Mouse (Mus musculus) splenic B cell, adult 2 months (primary cell): Measurements from ENCODE around the gene Chm.
"Not testable (repeated sequence)": the region's sequence is repeated elsewhere in the genome, so short reads cannot be mapped to it uniquely, and the experiment has no call there.

Experiments used
- DNase-seq: peaks from one replicate; pipeline ENCODE4 v3.0.0-alpha.2; 2011; ENCODE audit warnings: low read depth, low spot score
- H3K27me3 ChIP-seq: 2 replicates; pipeline ENCODE4 v1.6.1; 2012; ENCODE audit warnings: mild to moderate bottlenecking, low read length, moderate library complexity, mixed read lengths; ENCODE audit not compliant: control insufficient read depth, poor library complexity, insufficient read depth, severe bottlenecking
- H3K36me3 ChIP-seq: 2 replicates; pipeline ENCODE4 v1.6.1; 2012; ENCODE audit warnings: mild to moderate bottlenecking, low read length, moderate library complexity, mixed read lengths; ENCODE audit not compliant: control insufficient read depth, poor library complexity, insufficient read depth, severe bottlenecking

Chm gene

DNA sequence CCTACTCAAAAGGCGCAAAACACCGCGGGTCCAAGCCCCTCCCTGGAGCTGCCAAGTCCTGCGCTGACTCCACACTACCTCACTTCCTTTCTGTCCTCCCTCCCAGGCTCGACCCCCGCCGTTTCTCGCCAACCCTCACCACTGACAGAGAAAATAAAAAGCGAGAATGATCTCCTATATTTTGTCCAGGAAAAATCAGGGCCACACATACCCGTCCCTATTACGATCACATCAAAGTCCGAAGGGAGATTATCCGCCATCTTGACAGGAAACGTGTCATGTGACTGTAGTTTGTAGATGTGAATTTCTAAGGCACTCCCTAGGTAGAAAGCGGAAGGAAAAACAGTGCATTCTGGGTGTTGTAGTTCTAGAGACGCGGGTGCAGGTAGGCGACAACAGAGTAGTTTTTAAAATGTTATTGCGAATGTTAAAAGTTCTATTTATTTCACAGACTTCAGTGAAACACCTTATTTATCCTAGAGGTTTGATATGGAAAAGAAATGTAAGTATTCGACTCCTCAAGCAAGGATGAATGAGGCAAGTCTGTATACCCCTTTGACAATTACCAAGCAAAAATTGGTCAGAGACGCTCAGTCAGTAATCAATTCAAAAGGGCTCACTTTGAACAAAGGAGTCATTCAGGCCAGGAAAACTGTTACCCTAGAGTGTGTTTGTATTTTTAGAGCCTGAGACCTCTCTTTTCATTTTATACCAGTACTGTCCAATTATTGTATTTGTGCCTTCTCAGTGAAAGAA lies at the start of gene Chm:
Chm (minus strand) TSS at position 288 of the 756 bp plus-strand sequence.
- DNase-seq: peak; percentile 81
- no peaks in the 10 kb centered on the region for H3K27me3 ChIP-seq
- no peaks in the 10 kb centered on the region for H3K36me3 ChIP-seq

DNA sequence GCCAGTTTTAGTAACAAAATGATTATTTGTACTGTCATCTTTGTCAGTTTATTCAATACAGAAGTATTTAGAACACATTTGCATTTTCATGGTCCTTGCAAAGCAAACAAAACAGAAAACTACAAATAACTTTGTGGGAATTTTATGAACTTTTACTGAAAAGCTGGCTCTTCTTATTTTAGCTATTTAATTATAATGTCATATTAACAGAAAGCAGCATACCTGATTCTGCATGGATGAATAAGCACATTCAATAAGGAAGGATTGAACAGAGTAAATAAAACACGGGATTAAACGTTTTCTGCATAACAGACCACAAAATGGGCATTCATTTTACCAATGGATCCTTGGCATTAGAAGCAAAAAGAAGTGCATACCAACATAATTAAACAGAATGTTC lies 8.6 kb upstream of the Chm start:
- DNase-seq: no peak
- no peaks in the 10 kb centered on the region for H3K27me3 ChIP-seq
- no peaks in the 10 kb centered on the region for H3K36me3 ChIP-seq

DNA sequence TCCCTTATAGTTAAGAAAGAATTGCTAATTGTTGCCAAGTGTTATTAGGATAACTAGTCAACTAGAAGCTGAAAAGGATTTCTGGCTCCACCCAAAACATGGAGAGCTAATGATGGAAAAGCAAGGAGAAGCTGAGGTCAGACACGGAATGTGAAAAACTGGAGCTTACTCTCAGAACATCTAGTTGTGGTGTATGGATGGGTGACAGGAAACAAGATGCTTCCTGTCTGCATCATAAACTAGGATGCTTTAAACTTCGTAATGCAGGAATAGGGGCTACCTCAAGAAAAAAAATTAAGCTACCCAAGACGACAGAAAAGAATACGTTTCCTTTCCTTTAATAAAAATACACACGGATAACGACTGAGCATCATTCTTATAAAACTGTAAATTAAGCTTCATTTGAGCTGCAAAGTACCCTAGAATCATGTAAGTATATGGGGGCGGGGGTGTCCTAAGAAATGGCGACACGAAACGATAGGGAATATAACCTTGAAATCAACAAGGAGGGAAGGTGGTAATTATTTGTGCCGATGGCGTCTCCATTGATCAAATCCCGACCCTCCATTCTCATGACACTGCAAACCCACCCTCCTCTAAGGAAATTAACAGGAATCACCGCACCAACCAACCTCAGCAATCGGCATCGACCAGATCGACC lies 618 bp downstream of the Chm start:
- Histone ChIP-seq H3K27me3 (no peaks in the 10 kb centered on the region), H3K36me3 (no peaks in the 10 kb centered on the region)
- DNase-seq: peak; percentile 2

DNA sequence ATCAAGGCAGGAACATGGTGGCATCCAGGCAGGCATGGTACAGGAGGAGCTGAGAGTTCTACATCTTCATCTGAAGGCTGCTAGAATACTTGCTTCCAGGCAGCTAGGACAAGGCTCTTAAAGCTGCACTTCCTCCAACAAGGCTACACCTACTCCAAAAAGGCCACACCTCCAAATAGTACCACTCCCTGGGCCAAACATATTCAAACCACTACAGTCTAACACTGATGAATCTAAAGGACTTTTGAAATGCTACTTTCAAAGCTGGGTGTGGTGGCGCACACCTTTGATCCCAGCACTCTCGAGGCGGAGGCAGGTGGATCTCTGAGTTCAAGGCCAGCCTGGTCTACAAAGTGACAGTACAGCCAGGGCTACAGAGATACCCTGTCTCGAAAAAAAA lies 4.5 kb downstream of the Chm start:
- H3K27me3 ChIP-seq, DNase-seq, H3K36me3 ChIP-seq: not testable (repeated sequence)

DNA sequence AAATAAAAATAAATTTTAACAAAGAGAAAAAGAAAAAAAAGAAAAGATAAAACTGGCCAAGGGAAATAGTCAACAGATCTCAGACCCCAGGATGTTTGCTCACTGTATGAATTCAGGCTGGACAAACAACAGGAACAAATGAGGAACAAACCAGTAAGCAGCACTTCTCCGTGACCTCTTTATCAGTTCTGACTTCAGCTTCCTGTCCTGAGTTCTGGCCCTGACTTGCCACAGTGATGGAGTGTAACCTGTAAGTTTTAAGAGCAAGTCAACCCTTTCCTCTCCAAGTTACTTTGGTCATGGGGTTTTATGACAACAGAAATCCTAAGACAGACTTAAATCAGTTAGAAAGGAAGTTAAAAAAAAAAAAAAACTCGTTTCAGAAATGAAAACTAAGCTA lies 12.6 kb downstream of the Chm start:
- DNase-seq: peak; percentile 13
- Histone ChIP-seq H3K27me3 (no peaks in the 10 kb centered on the region), H3K36me3 (no peaks in the 10 kb centered on the region)

DNA sequence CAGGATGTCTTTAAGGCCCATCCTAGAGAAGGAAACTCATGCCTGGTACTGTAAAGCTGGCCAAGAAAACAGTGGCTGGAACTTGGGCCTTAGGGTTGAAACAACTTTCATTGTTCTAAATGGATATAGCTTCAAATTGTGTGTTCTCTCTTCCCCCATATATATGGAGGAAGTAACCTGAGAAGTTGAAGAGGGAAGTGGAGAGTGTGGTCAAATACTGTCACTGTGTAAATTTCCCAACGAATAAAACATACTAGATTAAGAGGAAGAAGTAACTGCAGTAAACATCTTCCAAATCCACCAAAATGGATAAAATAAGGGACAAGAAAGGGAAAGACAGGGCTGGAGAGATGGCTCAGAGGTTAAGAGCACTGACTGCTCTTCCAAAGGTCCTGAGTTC lies 13.0 kb downstream of the Chm start:
- Histone ChIP-seq H3K36me3 (no peaks in the 10 kb centered on the region), H3K27me3 (no peaks in the 10 kb centered on the region)
- DNase-seq: peak; percentile 6

DNA sequence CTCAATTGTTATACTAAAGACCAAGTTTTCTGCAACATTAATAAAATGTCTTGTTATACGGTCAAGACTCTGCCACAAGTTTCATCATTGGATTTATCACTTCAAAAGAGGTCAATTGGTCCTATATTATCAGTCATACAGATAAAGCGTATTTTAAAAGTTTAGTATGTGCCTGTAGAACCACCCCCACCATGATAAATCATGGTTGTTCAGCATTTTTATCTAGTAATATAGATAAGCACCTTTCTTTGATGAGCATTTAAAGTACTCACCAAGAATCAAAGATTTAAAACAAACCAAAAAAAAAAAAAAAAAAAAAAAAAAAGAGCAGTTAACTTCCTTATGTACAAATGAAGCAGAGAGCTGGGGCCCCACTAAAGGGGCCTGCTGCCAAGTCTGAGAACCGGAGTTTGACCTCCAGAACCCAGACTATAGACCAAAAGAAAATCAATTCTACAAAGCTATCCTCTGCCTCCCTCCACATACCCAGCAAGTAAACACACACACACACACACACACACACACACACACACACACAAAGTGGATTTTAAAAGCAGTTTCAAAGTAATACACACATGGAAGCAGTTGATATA lies 25.0 kb downstream of the Chm start:
- no peak for DNase-seq
- Histone ChIP-seq H3K36me3 (no peaks in the 10 kb centered on the region), H3K27me3 (no peaks in the 10 kb centered on the region)

DNA sequence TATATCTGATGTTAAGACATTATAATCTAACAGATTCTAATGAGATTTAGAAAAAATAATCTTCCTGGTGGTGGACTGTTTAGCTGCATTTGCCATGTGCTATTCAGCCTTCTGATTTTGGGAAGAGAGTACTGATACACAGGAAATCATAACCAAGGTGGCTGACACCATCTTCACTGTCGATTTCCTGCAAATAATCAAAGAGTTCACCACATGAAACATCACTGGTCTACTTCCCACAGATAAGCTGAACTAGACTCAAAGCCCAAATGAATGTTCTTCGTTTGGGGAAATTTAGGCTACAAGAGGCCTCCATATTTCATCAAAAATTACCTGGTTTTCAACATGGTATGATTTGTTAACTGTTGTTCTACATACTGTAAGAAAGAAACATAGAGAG lies 101.1 kb downstream of the Chm start:
- DNase-seq: no peak
- no peaks in the 10 kb centered on the region for H3K36me3 ChIP-seq
- H3K27me3 ChIP-seq: no peaks in the 10 kb centered on the region

DNA sequence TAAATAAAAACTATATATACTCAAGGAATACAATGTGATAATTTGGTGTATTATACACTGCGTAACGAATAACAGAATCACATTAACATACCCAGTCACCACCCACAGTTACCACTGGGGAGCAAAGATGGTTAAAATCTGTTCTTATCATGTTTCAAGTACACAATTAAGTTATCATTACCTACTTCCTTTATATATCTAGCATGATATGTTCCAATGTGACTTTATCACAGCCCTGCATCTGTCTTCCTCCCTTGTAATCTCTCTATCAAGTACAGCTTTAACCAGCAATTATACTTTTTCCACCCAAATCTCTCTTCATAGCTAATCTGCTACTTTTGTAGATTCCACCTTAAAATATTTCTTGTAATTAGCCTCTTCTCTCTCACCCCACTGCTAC lies 109.3 kb downstream of the Chm start:
- Histone ChIP-seq H3K27me3 (no peaks in the 10 kb centered on the region), H3K36me3 (no peaks in the 10 kb centered on the region)
- DNase-seq: no peak

DNA sequence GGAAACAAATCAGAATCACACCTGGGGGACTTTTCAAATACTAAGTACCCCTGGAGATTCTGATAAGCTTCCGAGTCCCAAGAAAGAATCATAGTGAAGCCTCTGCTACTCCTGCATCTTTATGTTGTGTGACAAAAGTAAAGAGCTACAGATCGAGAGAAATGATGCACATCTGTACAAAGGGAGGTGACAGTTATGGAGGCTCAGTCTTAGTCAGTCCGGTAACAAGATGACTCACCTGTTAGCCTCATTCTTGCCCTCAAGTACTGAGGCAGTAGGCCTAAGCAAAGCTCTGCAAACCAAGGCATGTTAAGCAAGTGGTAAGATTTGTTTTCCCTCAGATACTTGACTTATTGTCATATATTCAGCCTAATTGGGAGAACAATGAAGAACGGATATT lies 110.5 kb downstream of the Chm start:
- H3K36me3 ChIP-seq: no peaks in the 10 kb centered on the region
- H3K27me3 ChIP-seq: no peaks in the 10 kb centered on the region
- no peak for DNase-seq

DNA sequence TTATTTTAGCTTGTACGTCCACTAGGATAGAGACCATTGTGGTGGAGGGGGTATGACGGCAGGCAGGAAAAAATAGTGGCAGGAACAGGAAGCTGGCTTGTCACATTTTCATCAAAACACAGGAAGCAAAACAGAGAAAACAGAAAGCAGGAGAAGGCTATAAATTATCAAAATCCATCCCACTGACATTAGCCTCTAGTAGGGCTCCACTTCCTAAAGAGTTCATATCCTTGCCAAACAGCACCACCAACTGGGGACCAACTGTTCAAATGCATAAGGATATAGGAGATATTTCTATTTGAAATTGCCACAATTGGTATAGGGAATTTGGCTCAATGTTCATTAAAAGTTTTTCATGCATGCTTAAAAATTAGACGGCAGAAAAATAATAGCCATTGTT lies 181.7 kb downstream of the Chm start:
- Histone ChIP-seq H3K27me3 (no peaks in the 10 kb centered on the region), H3K36me3 (no peaks in the 10 kb centered on the region)
- DNase-seq: no peak

DNA sequence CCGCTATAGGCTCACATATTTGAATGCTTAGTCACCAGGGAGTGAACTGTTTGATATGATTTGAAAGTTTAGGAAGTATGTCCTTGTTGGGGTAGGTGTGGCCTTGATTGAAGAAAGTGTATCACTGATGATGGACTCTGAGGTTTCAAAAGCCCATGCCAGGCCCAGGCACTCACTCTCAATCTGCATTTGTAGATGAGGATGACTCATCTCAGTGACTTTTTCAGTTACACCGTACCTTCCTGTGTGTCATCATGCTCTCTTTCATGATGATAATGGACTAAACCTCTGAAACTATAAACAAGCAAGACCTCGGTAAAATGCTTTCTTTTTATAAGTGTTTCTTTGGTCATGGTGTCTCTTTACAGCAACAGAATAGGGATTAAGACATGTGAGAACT lies 183.1 kb downstream of the Chm start:
- DNase-seq: no peak
- no peaks in the 10 kb centered on the region for H3K27me3 ChIP-seq
- H3K36me3 ChIP-seq: no peaks in the 10 kb centered on the region
